Mouse (Mus musculus) olfactory bulb, adult 2 months (tissue): ENCODE results near the gene Oxtr.
A peak's percentile ranks its signal among the peaks of the same experiment; 100 is the strongest.

Experiments
- CTCF ChIP-seq: fragments of 200-500 bp; IDR thresholded peaks from 2 replicates; pipeline ENCODE4 v1.5.1; 2012; ENCODE audit warnings: low read depth, mild to moderate bottlenecking, low read length, moderate library complexity; ENCODE audit not compliant: insufficient read depth
- POLR2A ChIP-seq: fragments of 200-500 bp; IDR thresholded peaks from 2 replicates; pipeline ENCODE4 v1.6.1; 2012; ENCODE audit warnings: mild to moderate bottlenecking, low read depth, low read length, moderate library complexity; ENCODE audit not compliant: insufficient read depth

DNA sequence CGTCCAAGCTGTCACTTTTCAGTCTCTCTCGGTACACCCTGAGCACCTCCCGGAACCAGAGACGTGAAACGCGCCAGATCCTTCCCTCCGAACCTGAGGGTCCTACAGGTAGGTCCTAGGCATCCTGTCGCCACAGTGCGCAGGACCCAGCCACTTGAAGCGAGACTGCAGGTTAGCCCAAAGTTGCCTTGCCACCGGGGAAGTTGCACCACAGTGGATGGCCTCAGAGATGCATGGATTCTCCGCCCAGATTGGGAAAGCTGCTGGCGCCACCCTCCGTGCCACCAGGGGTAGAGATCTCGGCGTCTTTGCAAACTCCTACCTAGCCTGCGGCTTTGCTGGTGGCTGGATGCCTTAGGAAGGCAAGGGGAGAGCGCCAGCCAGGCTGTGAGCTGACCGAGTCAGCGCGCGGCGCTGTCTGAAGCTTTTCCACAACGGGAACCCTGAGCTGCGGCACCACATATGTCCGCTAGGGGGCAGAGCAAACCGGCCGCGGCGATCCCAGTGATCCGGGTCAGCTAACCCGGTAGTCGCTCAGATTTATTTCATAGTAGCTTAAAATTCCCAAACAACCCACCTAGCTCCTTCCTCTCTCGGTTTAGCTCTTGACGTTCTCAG is 991 bp upstream of the Oxtr start:
- peak; percentile 78; the same call in 1 of the 2 replicates for TF ChIP-seq CTCF
- TF ChIP-seq POLR2A, result no peak
